Mouse (Mus musculus): ENCODE data around the gene Cyth3. TPM values are rescaled to one million over a fixed set of nuclear protein-coding genes. Genes with fewer than 3 reads are reported as not detected.

The Cyth3 gene
- total RNA-seq, 1 experiment from 2014 or later, result 144 TPM

GRCm38 (mm10) chr5:143634550-143635112, 12.4 kb downstream of the Cyth3 start:
- no peak for DNase-seq

GRCm38 (mm10) chr5:143635358-143635757, 13.1 kb downstream of the Cyth3 start:
- DNase-seq, result no peak

- DNase-seq, result no peak
Observed at GRCm38 (mm10) chr5:143636173-143636572, 13.9 kb downstream of the Cyth3 start.

- DNase-seq, result no peak
Observed at GRCm38 (mm10) chr5:143637832-143638420, 15.7 kb downstream of the Cyth3 start.

- no peak for DNase-seq
Observed at GRCm38 (mm10) chr5:143638516-143639270, 16.4 kb downstream of the Cyth3 start.

GRCm38 (mm10) chr5:143639329-143639728, 17.1 kb downstream of the Cyth3 start:
- DNase-seq, result no peak

- no peak for DNase-seq
Observed at GRCm38 (mm10) chr5:143639810-143640209, 17.6 kb downstream of the Cyth3 start.

GRCm38 (mm10) chr5:143641503-143641902, 19.3 kb downstream of the Cyth3 start:
- DNase-seq, result no peak

- DNase-seq, result no peak
Observed at GRCm38 (mm10) chr5:143642262-143642831, 20.1 kb downstream of the Cyth3 start.

- no peak for DNase-seq
Observed at GRCm38 (mm10) chr5:143645976-143646375, 23.7 kb downstream of the Cyth3 start.

GRCm38 (mm10) chr5:143647412-143647811, 25.2 kb downstream of the Cyth3 start:
- DNase-seq, result no peak

GRCm38 (mm10) chr5:143648058-143648457, 25.8 kb downstream of the Cyth3 start:
- no peak for DNase-seq

GRCm38 (mm10) chr5:143649168-143649567, 26.9 kb downstream of the Cyth3 start:
- DNase-seq, result no peak

GRCm38 (mm10) chr5:143651855-143652631, 29.8 kb downstream of the Cyth3 start:
- no peak for DNase-seq

GRCm38 (mm10) chr5:143653497-143653896, 31.2 kb downstream of the Cyth3 start:
- no peak for DNase-seq

- DNase-seq, result no peak
Observed at GRCm38 (mm10) chr5:143654670-143655510, 32.6 kb downstream of the Cyth3 start.

- DNase-seq, result no peak
Observed at GRCm38 (mm10) chr5:143655511-143655943, 33.3 kb downstream of the Cyth3 start.

- DNase-seq, result no peak
Observed at GRCm38 (mm10) chr5:143656708-143657245, 34.5 kb downstream of the Cyth3 start.

- DNase-seq, result no peak
Observed at GRCm38 (mm10) chr5:143659021-143659523, 36.8 kb downstream of the Cyth3 start.

- no peak for DNase-seq
Observed at GRCm38 (mm10) chr5:143663074-143663687, 40.9 kb downstream of the Cyth3 start.
